Mouse (Mus musculus): ENCODE measurements around the gene Rbm34. TPM values are rescaled to one million over a fixed set of nuclear protein-coding genes. Genes with fewer than 3 reads are reported as not detected.
"Not testable (repeated sequence)": the region's sequence is repeated elsewhere in the genome, so short reads cannot be mapped to it uniquely, and the experiment has no call there.

Rbm34 gene
- total and polyA plus RNA-seq, 3 experiments, result 12.2 to 38.5 (median 19.3) TPM

GRCm38 (mm10) chr8:126980046-126980445 lies 9.2 kb upstream of the Rbm34 start:
- TF ChIP-seq GATA2 (IDR thresholded peaks at IDR 0.05; ENCODE audit: borderline replicate concordance, low read depth, low read length) (no peak), GATA1 (IDR thresholded peaks at IDR 0.05; ENCODE audit: borderline replicate concordance, low read length) (no peak), CTCF (IDR thresholded peaks at IDR 0.05; ENCODE audit: low read depth, low read length) (no peak), POLR2AphosphoS5 (IDR thresholded peaks at IDR 0.05; ENCODE audit: insufficient replicate concordance, low read depth, low read length) (no peak), TAL1 (conservative IDR thresholded peaks at IDR 0.05; ENCODE audit: low read depth, low read length) (no peak)

GRCm38 (mm10) chr8:126979091-126979920 lies 8.4 kb upstream of the Rbm34 start:
- ATAC-seq (ENCODE audit: extremely low read depth, insufficient number of reproducible peaks, low FRiP score, poor library complexity, severe bottlenecking) (no peak), DNase-seq (ENCODE audit: low spot score) (no peak)
- Histone ChIP-seq H3K36me3 (replicated peaks) (no peaks in the 10 kb centered on the region), H3K4me3 (ENCODE audit: low read depth, low read length) (no peak overlapping the region), H3K9me3 (replicated peaks) (no peaks in the 10 kb centered on the region), H3K4me1 (ENCODE audit: insufficient read depth, low read depth, low read length) (peaks cover 15% of the 10 kb centered on the region), H3K27me3 (ENCODE audit: insufficient read depth, low read length) (peaks cover 10% of the 10 kb centered on the region)
- TF ChIP-seq GATA2 (IDR thresholded peaks at IDR 0.05; ENCODE audit: borderline replicate concordance, low read depth, low read length), result no peak
- no peak for TF ChIP-seq POLR2AphosphoS5 (IDR thresholded peaks at IDR 0.05; ENCODE audit: insufficient replicate concordance, low read depth, low read length)
- no peak for TF ChIP-seq GATA1 (IDR thresholded peaks at IDR 0.05; ENCODE audit: borderline replicate concordance, low read length)
- no peak for TF ChIP-seq TAL1 (conservative IDR thresholded peaks at IDR 0.05; ENCODE audit: low read depth, low read length)
- TF ChIP-seq CTCF (IDR thresholded peaks at IDR 0.05; ENCODE audit: low read depth, low read length), result no peak

More at GRCm38 (mm10) chr8:126980046-126980445, 9.2 kb upstream of the Rbm34 start:
- no peaks in the 10 kb centered on the region for H3K36me3 ChIP-seq (replicated peaks)
- DNase-seq (ENCODE audit: low spot score), result no peak
- peaks cover 10% of the 10 kb centered on the region for H3K27me3 ChIP-seq (ENCODE audit: insufficient read depth, low read length)
- ATAC-seq (ENCODE audit: extremely low read depth, insufficient number of reproducible peaks, low FRiP score, poor library complexity, severe bottlenecking), result no peak
- no peaks in the 10 kb centered on the region for H3K9me3 ChIP-seq (replicated peaks)
- H3K4me1 ChIP-seq (ENCODE audit: insufficient read depth, low read depth, low read length), result peaks cover 9% of the 10 kb centered on the region
- no peak overlapping the region for H3K4me3 ChIP-seq (ENCODE audit: low read depth, low read length)

- H3K36me3 ChIP-seq (replicated peaks); ATAC-seq (ENCODE audit: extremely low read depth, insufficient number of reproducible peaks, low FRiP score, poor library complexity, severe bottlenecking); H3K27me3 ChIP-seq (ENCODE audit: insufficient read depth, low read length); H3K9me3 ChIP-seq (replicated peaks); H3K4me3 ChIP-seq (ENCODE audit: low read depth, low read length); DNase-seq (ENCODE audit: low spot score): not testable (repeated sequence)
- H3K4me1 ChIP-seq (ENCODE audit: insufficient read depth, low read depth, low read length), result peaks cover 23% of the 10 kb centered on the region
Measured at GRCm38 (mm10) chr8:126978535-126978934, 7.7 kb upstream of the Rbm34 start.

- Histone ChIP-seq H3K9me3 (replicated peaks) (no peaks in the 10 kb centered on the region), H3K36me3 (replicated peaks) (no peaks in the 10 kb centered on the region), H3K4me3 (ENCODE audit: low read depth, low read length) (no peak overlapping the region), H3K4me1 (ENCODE audit: insufficient read depth, low read depth, low read length) (peaks cover 28% of the 10 kb centered on the region), H3K27me3 (ENCODE audit: insufficient read depth, low read length) (peaks cover 10% of the 10 kb centered on the region)
- no peak for TF ChIP-seq GATA1 (IDR thresholded peaks at IDR 0.05; ENCODE audit: borderline replicate concordance, low read length)
- TF ChIP-seq POLR2AphosphoS5 (IDR thresholded peaks at IDR 0.05; ENCODE audit: insufficient replicate concordance, low read depth, low read length), result no peak
- TF ChIP-seq CTCF (IDR thresholded peaks at IDR 0.05; ENCODE audit: low read depth, low read length), result no peak
- TF ChIP-seq GATA2 (IDR thresholded peaks at IDR 0.05; ENCODE audit: borderline replicate concordance, low read depth, low read length), result no peak
- DNase-seq (ENCODE audit: low spot score), result no peak
- no peak for ATAC-seq (ENCODE audit: extremely low read depth, insufficient number of reproducible peaks, low FRiP score, poor library complexity, severe bottlenecking)
Measured at GRCm38 (mm10) chr8:126978028-126978427, 7.2 kb upstream of the Rbm34 start.

GRCm38 (mm10) chr8:126976608-126977348 lies 5.9 kb upstream of the Rbm34 start:
- Histone ChIP-seq H3K27me3 (ENCODE audit: insufficient read depth, low read length) (peaks cover 10% of the 10 kb centered on the region), H3K36me3 (replicated peaks) (no peaks in the 10 kb centered on the region), H3K9me3 (replicated peaks) (no peaks in the 10 kb centered on the region), H3K4me1 (ENCODE audit: insufficient read depth, low read depth, low read length) (peaks cover 40% of the 10 kb centered on the region), H3K4me3 (ENCODE audit: low read depth, low read length) (no peak overlapping the region)
- no peak for TF ChIP-seq GATA1 (IDR thresholded peaks at IDR 0.05; ENCODE audit: borderline replicate concordance, low read length)
- TF ChIP-seq POLR2AphosphoS5 (IDR thresholded peaks at IDR 0.05; ENCODE audit: insufficient replicate concordance, low read depth, low read length), result no peak
- no peak for DNase-seq (ENCODE audit: low spot score)
- no peak for ATAC-seq (ENCODE audit: extremely low read depth, insufficient number of reproducible peaks, low FRiP score, poor library complexity, severe bottlenecking)

GRCm38 (mm10) chr8:126975706-126976105 lies 4.8 kb upstream of the Rbm34 start:
- DNase-seq (ENCODE audit: low spot score), result peak; percentile 8
- peaks cover 46% of the 10 kb centered on the region for H3K4me1 ChIP-seq (ENCODE audit: insufficient read depth, low read depth, low read length)

More at GRCm38 (mm10) chr8:126975706-126976105, 4.8 kb upstream of the Rbm34 start:
- ATAC-seq (ENCODE audit: extremely low read depth, insufficient number of reproducible peaks, low FRiP score, poor library complexity, severe bottlenecking), result no peak
- no peak overlapping the region for H3K4me3 ChIP-seq (ENCODE audit: low read depth, low read length)
- H3K36me3 ChIP-seq (replicated peaks), result no peaks in the 10 kb centered on the region
- H3K27me3 ChIP-seq (ENCODE audit: insufficient read depth, low read length), result peaks cover 10% of the 10 kb centered on the region
- TF ChIP-seq CTCF (IDR thresholded peaks at IDR 0.05; ENCODE audit: low read depth, low read length) (peak; percentile 43; the same call in 1 of the 2 replicates), TAL1 (conservative IDR thresholded peaks at IDR 0.05; ENCODE audit: low read depth, low read length) (no peak)
- no peaks in the 10 kb centered on the region for H3K9me3 ChIP-seq (replicated peaks)
